ENCODE assay signal across 8 mouse cellular contexts in genomic region chr7:45413864-45414739, GRCm38 (mm10). TPM values are rescaled to one million over a fixed set of nuclear protein-coding genes. Genes with fewer than 3 reads are reported as not detected.
DNase-seq lines count a peak whose midpoint lies in the region; ATAC-seq and TF ChIP-seq lines count a peak whose summit lies in the region.

No protein-coding gene starts in this region.

- 2% methylated on average over 26 of the region's 27 CpGs for WGBS in lung, embryonic 15.5 days
- 2% methylated on average over 26 of the region's 27 CpGs for WGBS in stomach, embryonic 16.5 days

- no peaks in the 10 kb centered on the region for H3K36me3 ChIP-seq in lung, embryonic 15.5 days
- no peaks in the 10 kb centered on the region for H3K36me3 ChIP-seq in stomach, embryonic 16.5 days (ENCODE audit: control insufficient read depth, insufficient read depth, low read length)

- H3K27ac ChIP-seq in gastrocnemius, adult 2 months: peak overlapping the region; percentile 98
- peak overlapping the region; percentile 84 for H3K27ac ChIP-seq in lung, embryonic 15.5 days
- peak overlapping the region; percentile 68 for H3K27ac ChIP-seq in stomach, embryonic 16.5 days (ENCODE audit: low read length)

- DNase-seq in gastrocnemius, adult 2 months: no peak
- no peak for DNase-seq in gastrocnemius, postnatal 14 days
- peak; percentile 33 for DNase-seq in embryo, embryonic 9.5 days (ENCODE audit: extremely low spot score)
- DNase-seq in cerebellum, adult 8-10 months: no peak
- no peak for DNase-seq in ovary, postnatal 10 days (ENCODE audit: low spot score)

- intact Hi-C loops in gastrocnemius, adult 2 months (cut with DNase I): no loop called here
- intact Hi-C loops in gastrocnemius, postnatal 14 days (cut with DNase I; ENCODE audit: low total_unique reads): no loop called here

- peak; percentile 20 for ATAC-seq in inflammation-experienced regulatory T-cells, adult 6 months
- peak; percentile 54 for ATAC-seq in lung, embryonic 15.5 days (ENCODE audit: borderline replicate concordance, extremely low read depth, low FRiP score, low TSS enrichment)
- peak; percentile 46 for ATAC-seq in stomach, embryonic 16.5 days (ENCODE audit: insufficient read depth, low FRiP score)

- peaks cover 95% of the 10 kb centered on the region for H3K27me3 ChIP-seq in lung, embryonic 15.5 days
- peaks cover 30% of the 10 kb centered on the region for H3K27me3 ChIP-seq in stomach, embryonic 16.5 days (ENCODE audit: control insufficient read depth, insufficient read depth, low read length)

- TF ChIP-seq CTCF in gastrocnemius, adult 2 months (IDR thresholded peaks at IDR 0.05): no peak

- H3K9ac ChIP-seq in lung, embryonic 15.5 days: peak overlapping the region; percentile 48
- peak overlapping the region; percentile 77 for H3K9ac ChIP-seq in stomach, embryonic 16.5 days (ENCODE audit: low read length)

- no peaks in the 10 kb centered on the region for H3K9me3 ChIP-seq in lung, embryonic 15.5 days
- no peaks in the 10 kb centered on the region for H3K9me3 ChIP-seq in stomach, embryonic 16.5 days (replicated peaks; ENCODE audit: control insufficient read depth, low read length)

- H3K4me1 ChIP-seq in lung, embryonic 15.5 days: peaks cover 38% of the 10 kb centered on the region
- peaks cover 22% of the 10 kb centered on the region; the same call in 1 of the 2 replicates for H3K4me1 ChIP-seq in stomach, embryonic 16.5 days (ENCODE audit: control insufficient read depth, insufficient read depth, low read length)

- H3K4me3 ChIP-seq in gastrocnemius, adult 2 months: peak overlapping the region; percentile 74
- peak overlapping the region; percentile 55 for H3K4me3 ChIP-seq in lung, embryonic 15.5 days
- peak overlapping the region; percentile 63 for H3K4me3 ChIP-seq in stomach, embryonic 16.5 days (replicated peaks; ENCODE audit: low read length)

- H3K4me2 ChIP-seq in lung, embryonic 15.5 days: peak overlapping the region; percentile 95
- peak overlapping the region; percentile 91 for H3K4me2 ChIP-seq in stomach, embryonic 16.5 days (ENCODE audit: low read depth, low read length)

RNA-seq across cellular contexts. Expression of gene Ntf5, which starts 0.6 kb away (rescaled TPM):
- total RNA-seq in gastrocnemius, adult 2 months (2021): 1 to 10 TPM; 3.6 to 4.9 TPM
- total RNA-seq in gastrocnemius, postnatal 14 days (2021): 1 to 10 TPM; 2.3 to 2.6 TPM
- polyA plus RNA-seq in inflammation-experienced regulatory T-cells, adult 6 months (2017; shearing (Covaris generic)): under 1 TPM in 2 of 3 experiments, not detected in 1; 0.31 to 0.34 TPM
- polyA plus RNA-seq in lung, embryonic 15.5 days (2015; fragmentation: Nextera tagmentation; extraction: Ambion mirVana): 3.5 TPM in 2 replicates
- polyA plus RNA-seq in stomach, embryonic 16.5 days (2015; fragmentation: Nextera tagmentation; extraction: Ambion mirVana): 1.3 and 1.6 TPM in 2 replicates

RNA-seq across cellular contexts. Expression of gene Lhb, which starts 6.5 kb away (rescaled TPM):
- under 1 TPM; 0.51 to 0.73 TPM for total RNA-seq in gastrocnemius, adult 2 months (2021)
- under 1 TPM in 1 of 2 experiments, not detected in 1; 0.35 TPM for total RNA-seq in gastrocnemius, postnatal 14 days (2021)
- polyA plus RNA-seq in inflammation-experienced regulatory T-cells, adult 6 months (2017; shearing (Covaris generic)): not detected
- 0.25 and 0.70 TPM in 2 replicates for polyA plus RNA-seq in lung, embryonic 15.5 days (2015; fragmentation: Nextera tagmentation; extraction: Ambion mirVana)
- polyA plus RNA-seq in stomach, embryonic 16.5 days (2015; fragmentation: Nextera tagmentation; extraction: Ambion mirVana): not detected in 2 replicates

RNA-seq across cellular contexts. Expression of gene Kcna7, which starts 8.6 kb away (rescaled TPM):
- 10 to 100 TPM; 68.4 to 95.8 TPM for total RNA-seq in gastrocnemius, adult 2 months (2021)
- total RNA-seq in gastrocnemius, postnatal 14 days (2021): 10 to 100 TPM; 39.6 to 44.1 TPM
- not detected for polyA plus RNA-seq in inflammation-experienced regulatory T-cells, adult 6 months (2017; shearing (Covaris generic))
- not detected in 2 replicates for polyA plus RNA-seq in lung, embryonic 15.5 days (2015; fragmentation: Nextera tagmentation; extraction: Ambion mirVana)
- polyA plus RNA-seq in stomach, embryonic 16.5 days (2015; fragmentation: Nextera tagmentation; extraction: Ambion mirVana): 0.09 TPM in 1 of 2 replicates, not detected in the other

RNA-seq across cellular contexts. Expression of gene Snrnp70, which starts 18.6 kb away (rescaled TPM):
- 10 to 100 TPM; 87.9 to 90.7 TPM for total RNA-seq in gastrocnemius, adult 2 months (2021)
- total RNA-seq in gastrocnemius, postnatal 14 days (2021): 10 to 100 TPM; 90.1 to 93.1 TPM
- polyA plus RNA-seq in inflammation-experienced regulatory T-cells, adult 6 months (2017; shearing (Covaris generic)): 100 to 1,000 TPM in 1 of 3 experiments, 10 to 100 TPM in 2; 72.4 to 131 (median 77.7) TPM
- polyA plus RNA-seq in lung, embryonic 15.5 days (2015; fragmentation: Nextera tagmentation; extraction: Ambion mirVana): 224 and 229 TPM in 2 replicates
- 150 and 162 TPM in 2 replicates for polyA plus RNA-seq in stomach, embryonic 16.5 days (2015; fragmentation: Nextera tagmentation; extraction: Ambion mirVana)

RNA-seq across cellular contexts. Expression of gene Gys1, which starts 20.5 kb away (rescaled TPM):
- 100 to 1,000 TPM; 279 to 365 TPM for total RNA-seq in gastrocnemius, adult 2 months (2021)
- 100 to 1,000 TPM; 167 to 213 TPM for total RNA-seq in gastrocnemius, postnatal 14 days (2021)
- polyA plus RNA-seq in inflammation-experienced regulatory T-cells, adult 6 months (2017; shearing (Covaris generic)): 1 to 10 TPM; 6.7 to 10.0 (median 9.7) TPM
- polyA plus RNA-seq in lung, embryonic 15.5 days (2015; fragmentation: Nextera tagmentation; extraction: Ambion mirVana): 42.7 and 46.7 TPM in 2 replicates
- polyA plus RNA-seq in stomach, embryonic 16.5 days (2015; fragmentation: Nextera tagmentation; extraction: Ambion mirVana): 46.3 and 47.3 TPM in 2 replicates
